Mouse (Mus musculus): Measurements from ENCODE around the gene Kprp. TPM values are rescaled to one million over a fixed set of nuclear protein-coding genes. Genes with fewer than 3 reads are reported as not detected.
"Not testable (repeated sequence)": the region's sequence is repeated elsewhere in the genome, so short reads cannot be mapped to it uniquely, and the experiment has no call there.

Gene Kprp
- polyA plus RNA-seq (2012; ENCODE audit: insufficient read depth, insufficient read length, missing spikeins) = not detected in 2 replicates

DNA sequence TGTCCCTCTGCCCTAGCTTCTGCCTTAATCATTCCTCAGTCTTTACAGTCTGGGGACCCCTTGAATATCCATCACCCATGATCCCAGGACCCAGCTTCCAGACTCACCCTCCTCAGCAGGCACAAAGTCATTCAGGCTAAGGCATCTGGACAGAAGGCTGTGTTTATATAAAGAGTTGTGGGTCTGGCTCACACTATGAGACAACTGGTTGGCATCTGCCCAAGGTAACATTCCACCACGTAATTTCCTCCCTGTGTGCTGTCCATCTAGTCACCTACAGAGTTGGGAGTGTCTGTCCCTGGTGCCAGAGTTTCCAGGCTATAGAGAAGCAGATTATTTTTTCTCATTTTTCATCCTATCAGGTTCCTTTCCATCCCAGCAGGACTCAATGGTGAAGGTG is at the start of gene Kprp:
Gene Kprp, minus strand, starts transcription at position 140 of the 400 bp plus-strand sequence.
- no peak within 1 kb of the TSS for H3K27ac ChIP-seq (ENCODE audit: insufficient read depth, low read depth, low read length)
- TF ChIP-seq CTCF (IDR thresholded peaks at IDR 0.05; ENCODE audit: low read depth, low read length) (no peak), POLR2A (IDR thresholded peaks at IDR 0.05; ENCODE audit: borderline replicate concordance, low read depth, low read length) (no peak)
- no peaks in the 10 kb centered on the region for H3K4me1 ChIP-seq (ENCODE audit: control insufficient read depth, insufficient read depth, low read length)
- H3K4me3 ChIP-seq (ENCODE audit: insufficient read depth, low read length) = no peak within 1 kb of the TSS

DNA sequence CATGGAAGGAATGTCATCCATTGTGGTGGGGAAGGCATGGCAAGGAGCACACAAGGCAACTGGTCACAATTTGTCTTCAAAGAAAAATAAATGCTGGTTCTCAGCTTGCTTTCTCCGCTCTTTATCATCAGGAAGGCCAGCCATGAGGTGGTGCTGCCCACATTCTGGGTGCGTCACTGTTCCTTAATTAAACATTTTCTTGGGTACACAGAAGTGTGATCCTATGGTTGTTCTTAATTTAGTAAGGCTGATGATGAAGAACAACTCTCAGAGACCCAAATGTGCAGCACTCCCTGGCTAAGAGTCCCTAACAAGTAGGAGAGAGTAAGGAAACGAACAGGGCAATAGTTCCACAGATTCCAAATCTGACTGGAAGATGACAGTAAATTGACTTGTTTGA is 47.1 kb upstream of the Kprp start:
- H3K4me1 ChIP-seq (ENCODE audit: control insufficient read depth, insufficient read depth, low read length) = no peaks in the 10 kb centered on the region
- H3K27ac ChIP-seq (ENCODE audit: insufficient read depth, low read depth, low read length) = no peak overlapping the region
- no peak overlapping the region for H3K4me3 ChIP-seq (ENCODE audit: insufficient read depth, low read length)
- no peak for TF ChIP-seq POLR2A (IDR thresholded peaks at IDR 0.05; ENCODE audit: borderline replicate concordance, low read depth, low read length)
- TF ChIP-seq CTCF (IDR thresholded peaks at IDR 0.05; ENCODE audit: low read depth, low read length) = no peak

DNA sequence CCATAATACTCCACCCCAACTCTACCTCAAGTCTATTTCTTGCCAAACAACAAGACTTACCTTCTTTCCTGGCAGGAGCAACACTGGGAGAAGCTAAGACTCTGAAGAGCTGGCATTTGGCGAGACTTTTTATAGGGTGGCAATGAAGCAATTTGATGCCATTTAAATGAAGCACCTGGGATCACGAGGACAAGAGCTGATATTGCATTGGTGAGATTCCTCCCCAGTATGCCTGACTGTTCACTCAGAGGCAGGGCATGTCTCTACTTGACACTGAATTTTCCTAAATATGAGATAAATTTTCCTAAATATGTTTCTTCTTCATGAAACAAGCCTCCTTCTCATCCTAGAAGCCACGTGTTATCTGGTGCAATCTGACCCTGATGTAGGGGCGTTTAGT is 43.1 kb upstream of the Kprp start, which contains the start of gene 2310050C09Rik:
Gene 2310050C09Rik, minus strand, starts transcription at position 101 of the 400 bp plus-strand sequence.
- TF ChIP-seq POLR2A (IDR thresholded peaks at IDR 0.05; ENCODE audit: borderline replicate concordance, low read depth, low read length) (no peak), CTCF (IDR thresholded peaks at IDR 0.05; ENCODE audit: low read depth, low read length) (no peak)
- H3K4me3 ChIP-seq (ENCODE audit: insufficient read depth, low read length) = no peak within 1 kb of the TSS
- no peaks in the 10 kb centered on the region for H3K4me1 ChIP-seq (ENCODE audit: control insufficient read depth, insufficient read depth, low read length)
- no peak within 1 kb of the TSS for H3K27ac ChIP-seq (ENCODE audit: insufficient read depth, low read depth, low read length)

DNA sequence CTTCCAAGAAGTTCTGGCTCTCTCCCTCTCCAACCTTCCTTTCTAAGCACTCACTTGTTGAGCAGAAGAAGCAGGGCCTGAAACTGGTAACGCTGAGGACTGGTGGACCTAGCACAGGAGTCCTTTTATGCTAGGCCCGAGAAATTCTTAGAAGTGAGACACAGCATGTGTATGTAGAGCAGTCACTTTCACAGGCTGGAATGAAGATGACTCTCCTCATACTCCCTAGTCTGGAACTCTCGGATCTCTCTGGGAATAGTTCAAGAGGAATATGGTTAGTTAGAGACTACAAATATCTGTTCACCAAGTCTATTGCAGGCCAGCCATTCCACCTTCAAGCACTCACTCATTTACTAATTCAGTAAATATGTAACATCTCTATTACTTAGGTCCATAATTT is 24.1 kb upstream of the Kprp start, which contains the start of gene Lce1l:
Gene Lce1l, minus strand, starts transcription at position 101 of the 400 bp plus-strand sequence.
- TF ChIP-seq CTCF (IDR thresholded peaks at IDR 0.05; ENCODE audit: low read depth, low read length) (no peak), POLR2A (IDR thresholded peaks at IDR 0.05; ENCODE audit: borderline replicate concordance, low read depth, low read length) (no peak)
- H3K4me3 ChIP-seq (ENCODE audit: insufficient read depth, low read length) = no peak within 1 kb of the TSS
- H3K27ac ChIP-seq (ENCODE audit: insufficient read depth, low read depth, low read length) = no peak within 1 kb of the TSS
- H3K4me1 ChIP-seq (ENCODE audit: control insufficient read depth, insufficient read depth, low read length) = no peaks in the 10 kb centered on the region

DNA sequence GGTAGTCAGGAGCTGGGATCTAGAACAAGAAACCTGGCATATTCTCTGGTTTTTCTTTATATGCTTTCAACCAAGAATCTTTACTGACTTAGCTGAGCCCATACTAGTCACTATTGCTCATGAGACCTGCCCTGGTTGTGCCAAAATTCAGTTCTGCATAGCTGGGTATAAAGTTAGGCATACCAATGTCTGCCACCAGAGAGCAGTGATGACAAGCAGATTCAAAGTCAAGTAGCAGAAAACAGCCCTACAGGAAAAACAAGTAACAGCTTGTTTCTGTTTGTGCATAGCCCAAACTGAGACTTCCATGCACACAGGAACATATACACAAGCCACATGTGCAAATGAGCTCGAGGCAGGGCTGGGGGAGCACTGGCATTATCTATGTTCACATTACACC is 1.2 kb downstream of the Kprp start:
- TF ChIP-seq POLR2A (IDR thresholded peaks at IDR 0.05; ENCODE audit: borderline replicate concordance, low read depth, low read length) (no peak), CTCF (IDR thresholded peaks at IDR 0.05; ENCODE audit: low read depth, low read length) (no peak)
- no peaks in the 10 kb centered on the region for H3K4me1 ChIP-seq (ENCODE audit: control insufficient read depth, insufficient read depth, low read length)
- H3K4me3 ChIP-seq (ENCODE audit: insufficient read depth, low read length) = no peak overlapping the region
- no peak overlapping the region for H3K27ac ChIP-seq (ENCODE audit: insufficient read depth, low read depth, low read length)

DNA sequence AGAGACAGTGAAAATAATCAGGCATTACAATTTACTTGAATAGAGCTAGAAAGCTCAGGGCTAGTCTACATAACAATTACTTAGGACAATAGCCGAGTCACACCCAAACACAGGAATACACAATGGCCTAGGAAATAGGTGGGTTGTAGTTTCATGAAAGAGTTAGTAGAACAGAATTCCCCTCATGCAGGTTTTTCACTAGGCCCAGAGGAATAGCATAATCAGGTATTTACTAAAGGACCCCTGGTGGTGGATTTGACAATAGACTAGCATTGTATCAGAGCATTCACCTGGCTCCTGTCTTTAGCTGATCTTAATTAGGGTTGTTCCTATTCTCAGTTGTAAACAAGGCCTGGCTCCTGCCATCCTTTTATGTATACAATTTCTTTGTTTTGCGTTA is 11.0 kb downstream of the Kprp start:
- not testable (repeated sequence) for H3K4me3 ChIP-seq (ENCODE audit: insufficient read depth, low read length); H3K4me1 ChIP-seq (ENCODE audit: control insufficient read depth, insufficient read depth, low read length); H3K27ac ChIP-seq (ENCODE audit: insufficient read depth, low read depth, low read length)

DNA sequence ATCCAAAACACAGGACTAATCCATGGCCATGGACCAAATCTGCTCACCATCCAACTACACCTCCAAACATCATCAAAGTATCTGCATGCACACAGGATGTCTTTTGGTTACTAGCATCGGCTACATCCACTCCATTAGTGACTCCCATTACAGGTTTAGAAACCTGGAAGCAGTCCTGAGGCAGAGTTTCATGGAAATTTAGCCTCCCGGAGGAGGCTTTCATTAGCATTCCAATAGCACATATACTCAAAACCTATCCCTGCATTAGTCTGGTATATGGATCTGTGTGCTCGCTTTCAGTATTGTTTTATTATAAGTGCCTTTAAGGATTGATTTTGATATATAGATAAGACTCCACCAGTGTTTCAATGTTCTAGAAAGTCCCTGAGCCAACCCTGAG is 11.5 kb downstream of the Kprp start:
- Histone ChIP-seq H3K4me1 (ENCODE audit: control insufficient read depth, insufficient read depth, low read length) (no peaks in the 10 kb centered on the region), H3K27ac (ENCODE audit: insufficient read depth, low read depth, low read length) (no peak overlapping the region), H3K4me3 (ENCODE audit: insufficient read depth, low read length) (no peak overlapping the region)
- TF ChIP-seq POLR2A (IDR thresholded peaks at IDR 0.05; ENCODE audit: borderline replicate concordance, low read depth, low read length) (no peak), CTCF (IDR thresholded peaks at IDR 0.05; ENCODE audit: low read depth, low read length) (no peak)

DNA sequence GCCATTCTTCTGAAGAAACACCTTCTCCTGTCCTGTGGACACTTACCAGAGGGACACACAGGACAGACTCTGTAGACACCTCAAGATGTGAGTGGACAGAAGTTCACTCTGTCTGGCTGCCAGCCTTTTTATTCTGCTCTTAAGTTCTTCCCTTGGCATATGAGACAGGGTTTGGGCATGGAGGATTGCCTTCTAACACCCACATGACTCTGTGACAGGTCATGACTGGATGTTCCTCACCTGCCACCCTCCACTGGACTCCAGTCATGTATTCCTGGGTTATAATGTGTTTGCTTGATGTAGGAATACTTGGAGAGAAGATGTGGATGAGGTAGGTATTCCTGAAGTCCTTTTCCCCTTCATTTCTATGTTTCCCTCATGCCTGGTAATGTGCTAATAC is 19.3 kb downstream of the Kprp start, which contains the start of gene Lce1k:
Gene Lce1k, minus strand, starts transcription at position 101 of the 400 bp plus-strand sequence.
- TF ChIP-seq CTCF (IDR thresholded peaks at IDR 0.05; ENCODE audit: low read depth, low read length) = no peak
- H3K4me1 ChIP-seq (ENCODE audit: control insufficient read depth, insufficient read depth, low read length) = no peaks in the 10 kb centered on the region
- H3K4me3 ChIP-seq (ENCODE audit: insufficient read depth, low read length) = no peak within 1 kb of the TSS
- no peak within 1 kb of the TSS for H3K27ac ChIP-seq (ENCODE audit: insufficient read depth, low read depth, low read length)

DNA sequence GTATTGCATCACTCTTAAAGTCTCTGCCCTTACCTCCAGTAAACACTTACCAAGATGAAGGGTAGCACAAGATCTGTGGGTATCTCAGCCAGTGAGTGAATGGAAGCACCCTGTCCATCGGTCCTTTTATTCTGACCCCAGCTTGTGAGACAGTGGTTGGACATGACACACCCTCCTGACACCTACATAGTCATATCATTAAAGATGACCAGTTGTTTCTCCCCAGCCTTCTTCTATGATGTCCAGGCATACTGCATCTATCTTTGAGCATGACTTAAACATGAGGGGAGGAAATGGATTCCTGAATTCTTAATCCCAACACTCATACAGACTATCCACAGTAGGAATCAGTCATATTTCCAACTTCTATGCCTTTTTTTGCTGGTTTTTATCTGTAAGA is 36.6 kb downstream of the Kprp start, which contains the start of gene Lce1j:
Gene Lce1j, minus strand, starts transcription at position 101 of the 400 bp plus-strand sequence.
- Histone ChIP-seq H3K27ac (ENCODE audit: insufficient read depth, low read depth, low read length) (no peak within 1 kb of the TSS), H3K4me3 (ENCODE audit: insufficient read depth, low read length) (no peak within 1 kb of the TSS), H3K4me1 (ENCODE audit: control insufficient read depth, insufficient read depth, low read length) (no peaks in the 10 kb centered on the region)
- TF ChIP-seq POLR2A (IDR thresholded peaks at IDR 0.05; ENCODE audit: borderline replicate concordance, low read depth, low read length) (no peak), CTCF (IDR thresholded peaks at IDR 0.05; ENCODE audit: low read depth, low read length) (no peak)

DNA sequence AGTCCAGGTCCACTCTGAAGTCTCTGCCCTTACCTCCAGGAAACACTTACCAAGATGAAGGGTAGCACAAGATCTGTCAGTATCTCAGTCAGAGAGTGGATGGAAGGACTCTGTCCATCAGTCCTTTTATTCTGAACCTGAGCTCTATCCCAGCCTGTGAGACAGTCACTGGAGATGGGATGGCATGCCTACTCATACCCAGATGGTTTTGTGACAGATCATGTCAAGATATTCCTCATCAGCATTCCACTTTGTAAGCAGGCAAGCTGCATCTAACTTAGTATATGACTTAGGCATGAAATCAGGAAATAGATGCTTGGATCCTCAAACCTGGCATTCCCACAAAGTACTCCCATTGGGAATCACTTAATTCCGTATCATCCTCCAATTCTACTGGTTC is 48.2 kb downstream of the Kprp start, which contains the start of gene Lce1i:
Gene Lce1i, minus strand, starts transcription at position 101 of the 400 bp plus-strand sequence.
- H3K27ac ChIP-seq (ENCODE audit: insufficient read depth, low read depth, low read length) = no peak within 1 kb of the TSS
- H3K4me3 ChIP-seq (ENCODE audit: insufficient read depth, low read length) = no peak within 1 kb of the TSS
- no peaks in the 10 kb centered on the region for H3K4me1 ChIP-seq (ENCODE audit: control insufficient read depth, insufficient read depth, low read length)
- no peak for TF ChIP-seq POLR2A (IDR thresholded peaks at IDR 0.05; ENCODE audit: borderline replicate concordance, low read depth, low read length)
- no peak for TF ChIP-seq CTCF (IDR thresholded peaks at IDR 0.05; ENCODE audit: low read depth, low read length)

Other genes starting within 250 kb of the Kprp start
- gene Smcp, start 238.2 kb downstream of the Kprp start, polyA plus RNA-seq (2012; ENCODE audit: insufficient read depth, insufficient read length, missing spikeins) = not detected in 2 replicates
- not detected in 2 replicates for gene 2210017I01Rik, start 219.8 kb downstream of the Kprp start, polyA plus RNA-seq (2012; ENCODE audit: insufficient read depth, insufficient read length, missing spikeins)
- gene Lce6a, start 205.6 kb downstream of the Kprp start, polyA plus RNA-seq (2012; ENCODE audit: insufficient read depth, insufficient read length, missing spikeins) = not detected in 2 replicates
- gene Lce1a1, start 178.9 kb downstream of the Kprp start, polyA plus RNA-seq (2012; ENCODE audit: insufficient read depth, insufficient read length, missing spikeins) = not detected in 2 replicates
- not detected in 2 replicates for gene Lce1b, start 170.3 kb downstream of the Kprp start, polyA plus RNA-seq (2012; ENCODE audit: insufficient read depth, insufficient read length, missing spikeins)
- gene Lce1a2, start 156.9 kb downstream of the Kprp start, polyA plus RNA-seq (2012; ENCODE audit: insufficient read depth, insufficient read length, missing spikeins) = not detected in 2 replicates
- not detected in 2 replicates for gene Lce1c, start 148.0 kb downstream of the Kprp start, polyA plus RNA-seq (2012; ENCODE audit: insufficient read depth, insufficient read length, missing spikeins)
- not detected in 2 replicates for gene Lce1d, start 140.0 kb downstream of the Kprp start, polyA plus RNA-seq (2012; ENCODE audit: insufficient read depth, insufficient read length, missing spikeins)
- gene Lce1e, start 118.2 kb downstream of the Kprp start, polyA plus RNA-seq (2012; ENCODE audit: insufficient read depth, insufficient read length, missing spikeins) = not detected in 2 replicates
- gene Lce1f, start 106.9 kb downstream of the Kprp start, polyA plus RNA-seq (2012; ENCODE audit: insufficient read depth, insufficient read length, missing spikeins) = not detected in 2 replicates
- gene Gm38119, start 88.2 kb downstream of the Kprp start, polyA plus RNA-seq (2012; ENCODE audit: insufficient read depth, insufficient read length, missing spikeins) = not detected in 2 replicates
- gene Lce1g, start 74.9 kb downstream of the Kprp start, polyA plus RNA-seq (2012; ENCODE audit: insufficient read depth, insufficient read length, missing spikeins) = not detected in 2 replicates
- not detected in 2 replicates for gene Lce1h, start 62.2 kb downstream of the Kprp start, polyA plus RNA-seq (2012; ENCODE audit: insufficient read depth, insufficient read length, missing spikeins)
- not detected in 2 replicates for gene Lce1i, start 48.3 kb downstream of the Kprp start, polyA plus RNA-seq (2012; ENCODE audit: insufficient read depth, insufficient read length, missing spikeins)
- not detected in 2 replicates for gene Lce1j, start 36.7 kb downstream of the Kprp start, polyA plus RNA-seq (2012; ENCODE audit: insufficient read depth, insufficient read length, missing spikeins)
- gene Lce1k, start 19.4 kb downstream of the Kprp start, polyA plus RNA-seq (2012; ENCODE audit: insufficient read depth, insufficient read length, missing spikeins) = not detected in 2 replicates
- not detected in 2 replicates for gene Lce1l, start 24.0 kb upstream of the Kprp start, polyA plus RNA-seq (2012; ENCODE audit: insufficient read depth, insufficient read length, missing spikeins)
- not detected in 2 replicates for gene 2310050C09Rik, start 43.0 kb upstream of the Kprp start, polyA plus RNA-seq (2012; ENCODE audit: insufficient read depth, insufficient read length, missing spikeins)
- gene Lce3a, start 99.0 kb upstream of the Kprp start, polyA plus RNA-seq (2012; ENCODE audit: insufficient read depth, insufficient read length, missing spikeins) = not detected in 2 replicates
- not detected in 2 replicates for gene Lce3b, start 105.7 kb upstream of the Kprp start, polyA plus RNA-seq (2012; ENCODE audit: insufficient read depth, insufficient read length, missing spikeins)
- gene Lce3c, start 117.2 kb upstream of the Kprp start, polyA plus RNA-seq (2012; ENCODE audit: insufficient read depth, insufficient read length, missing spikeins) = not detected in 2 replicates
- gene Lce3d, start 130.1 kb upstream of the Kprp start, polyA plus RNA-seq (2012; ENCODE audit: insufficient read depth, insufficient read length, missing spikeins) = not detected in 2 replicates
- not detected in 2 replicates for gene Lce3e, start 139.8 kb upstream of the Kprp start, polyA plus RNA-seq (2012; ENCODE audit: insufficient read depth, insufficient read length, missing spikeins)
- not detected in 2 replicates for gene Lce3f, start 165.0 kb upstream of the Kprp start, polyA plus RNA-seq (2012; ENCODE audit: insufficient read depth, insufficient read length, missing spikeins)
- not detected in 2 replicates for gene Crct1, start 188.4 kb upstream of the Kprp start, polyA plus RNA-seq (2012; ENCODE audit: insufficient read depth, insufficient read length, missing spikeins)
- gene Lce1m, start 191.8 kb upstream of the Kprp start, polyA plus RNA-seq (2012; ENCODE audit: insufficient read depth, insufficient read length, missing spikeins) = not detected in 2 replicates
- gene Gm4858, start 241.6 kb upstream of the Kprp start, polyA plus RNA-seq (2012; ENCODE audit: insufficient read depth, insufficient read length, missing spikeins) = not detected in 2 replicates